Mouse (Mus musculus) heart, embryonic 15.5 days (tissue): ENCODE results near the gene Ppp3ca. TPM values are rescaled to one million over a fixed set of nuclear protein-coding genes. Genes with fewer than 3 reads are reported as not detected.

Source experiments
- ATAC-seq: fragments of 200-750 bp; cut with Nextera tagmentation; replicated peaks from 2 replicates; pipeline ENCODE4 v1.8.0; 2017; ENCODE audit warnings: low read depth, moderate TSS enrichment; ENCODE audit not compliant: insufficient number of reproducible peaks, insufficient read depth, low FRiP score
- H3K27ac ChIP-seq: fragments of 300-500 bp; sonication (generic); 2 replicates; pipeline ENCODE4 v1.5.1; 2015; ENCODE audit warnings: mild to moderate bottlenecking, inconsistent platforms
- H3K27me3 ChIP-seq: fragments of 300-500 bp; sonication (generic); 2 replicates; pipeline ENCODE4 v1.6.1; 2015; ENCODE audit warnings: inconsistent platforms
- H3K36me3 ChIP-seq: fragments of 300-500 bp; sonication (generic); 2 replicates; pipeline ENCODE4 v1.6.1; 2015; ENCODE audit warnings: mild to moderate bottlenecking, inconsistent platforms
- H3K4me1 ChIP-seq: fragments of 300-500 bp; sonication (generic); replicated peaks from 2 replicates; pipeline ENCODE4 v1.6.1; 2015; ENCODE audit warnings: inconsistent platforms
- H3K4me2 ChIP-seq: fragments of 300-500 bp; sonication (generic); 2 replicates; pipeline ENCODE4 v1.6.1; 2015; ENCODE audit warnings: inconsistent platforms, mild to moderate bottlenecking, moderate library complexity
- H3K4me3 ChIP-seq: fragments of 300-500 bp; sonication (generic); 2 replicates; pipeline ENCODE4 v1.5.1; 2015; ENCODE audit warnings: mild to moderate bottlenecking, inconsistent platforms
- H3K9ac ChIP-seq: fragments of 300-500 bp; sonication (generic); 2 replicates; pipeline ENCODE4 v1.6.1; 2015; ENCODE audit warnings: mild to moderate bottlenecking, inconsistent platforms
- H3K9me3 ChIP-seq: fragments of 300-500 bp; sonication (generic); replicated peaks from 2 replicates; pipeline ENCODE4 v1.6.1; 2016; ENCODE audit warnings: inconsistent platforms
- WGBS: fragments of 180-500 bp; shearing (Covaris S2); methylation state at CpG from one replicate; pipeline ENCODE4 v1.1.7; 2015; ENCODE audit warnings: mixed read lengths; 5-methylcytosine and 5-hydroxymethylcytosine counted together
- polyA plus RNA-seq: library from polyadenylated mRNA; unstranded; fragments of >200 nt; fragmentation: Nextera tagmentation; extraction: Ambion mirVana; gene quantifications from 2 replicates; pipeline ENCODE4 v1.2.1, GENCODE M21; 2015

The Ppp3ca gene
- polyA plus RNA-seq, 1 experiment from 2014 or later = 47.6 TPM

GRCm38 (mm10) chr3:136893596-136894402 lies 223.9 kb downstream of the Ppp3ca start:
- Histone ChIP-seq H3K4me2 (no peak overlapping the region), H3K27me3 (no peaks in the 10 kb centered on the region), H3K9me3 (no peaks in the 10 kb centered on the region), H3K4me1 (no peaks in the 10 kb centered on the region), H3K36me3 (peaks cover 13% of the 10 kb centered on the region; the same call in 1 of the 2 replicates), H3K4me3 (no peak overlapping the region), H3K27ac (no peak overlapping the region), H3K9ac (no peak overlapping the region)
- WGBS = 84% methylated on average over 18 of the region's 18 CpGs
- ATAC-seq = no peak

- Histone ChIP-seq H3K4me2 (no peak overlapping the region), H3K4me3 (no peak overlapping the region)
- no peak for ATAC-seq
These were observed 225.6 kb downstream of the Ppp3ca start for GRCm38 (mm10) chr3:136895498-136895897.

GRCm38 (mm10) chr3:136896276-136896675 lies 226.4 kb downstream of the Ppp3ca start:
- Histone ChIP-seq H3K9ac (no peak overlapping the region), H3K4me2 (no peak overlapping the region), H3K36me3 (peaks cover 13% of the 10 kb centered on the region; the same call in 1 of the 2 replicates), H3K27ac (no peak overlapping the region), H3K4me3 (no peak overlapping the region), H3K27me3 (no peaks in the 10 kb centered on the region), H3K4me1 (no peaks in the 10 kb centered on the region), H3K9me3 (no peaks in the 10 kb centered on the region)
- 86% methylated on average over 4 of the region's 4 CpGs for WGBS
- no peak for ATAC-seq

More at GRCm38 (mm10) chr3:136895498-136895897, 225.6 kb downstream of the Ppp3ca start:
- no peak overlapping the region for H3K9ac ChIP-seq
- H3K27me3 ChIP-seq = no peaks in the 10 kb centered on the region
- H3K36me3 ChIP-seq = peaks cover 13% of the 10 kb centered on the region; the same call in 1 of the 2 replicates
- H3K9me3 ChIP-seq = no peaks in the 10 kb centered on the region
- no peaks in the 10 kb centered on the region for H3K4me1 ChIP-seq
- no peak overlapping the region for H3K27ac ChIP-seq

- no peaks in the 10 kb centered on the region for H3K27me3 ChIP-seq
- 85% methylated on average over 2 of the region's 2 CpGs for WGBS
- no peaks in the 10 kb centered on the region for H3K9me3 ChIP-seq
- H3K4me2 ChIP-seq = no peak overlapping the region
- H3K9ac ChIP-seq = no peak overlapping the region
- H3K27ac ChIP-seq = no peak overlapping the region
- H3K36me3 ChIP-seq = peaks cover 7% of the 10 kb centered on the region; the same call in 1 of the 2 replicates
- no peaks in the 10 kb centered on the region for H3K4me1 ChIP-seq
- ATAC-seq = no peak
- H3K4me3 ChIP-seq = no peak overlapping the region
These were observed 229.8 kb downstream of the Ppp3ca start for GRCm38 (mm10) chr3:136899744-136900143.

GRCm38 (mm10) chr3:136900986-136901385 lies 231.1 kb downstream of the Ppp3ca start:
- ATAC-seq = no peak
- Histone ChIP-seq H3K9me3 (no peaks in the 10 kb centered on the region), H3K4me2 (no peak overlapping the region), H3K4me3 (no peak overlapping the region), H3K27me3 (no peaks in the 10 kb centered on the region), H3K9ac (no peak overlapping the region), H3K36me3 (no peaks in the 10 kb centered on the region), H3K27ac (no peak overlapping the region), H3K4me1 (no peaks in the 10 kb centered on the region)
- 84% methylated on average over 6 of the region's 6 CpGs for WGBS

- Histone ChIP-seq H3K27ac (no peak overlapping the region), H3K36me3 (no peaks in the 10 kb centered on the region), H3K4me3 (no peak overlapping the region), H3K4me2 (no peak overlapping the region), H3K9me3 (no peaks in the 10 kb centered on the region), H3K4me1 (no peaks in the 10 kb centered on the region), H3K9ac (no peak overlapping the region), H3K27me3 (no peaks in the 10 kb centered on the region)
- 94% methylated on average over 18 of the region's 18 CpGs for WGBS
- no peak for ATAC-seq
These were observed 232.9 kb downstream of the Ppp3ca start for GRCm38 (mm10) chr3:136902776-136903175.

GRCm38 (mm10) chr3:136905577-136905976 lies 235.7 kb downstream of the Ppp3ca start:
- Histone ChIP-seq H3K4me3 (no peak overlapping the region), H3K36me3 (no peaks in the 10 kb centered on the region), H3K4me1 (no peaks in the 10 kb centered on the region), H3K9ac (no peak overlapping the region), H3K4me2 (no peak overlapping the region), H3K9me3 (no peaks in the 10 kb centered on the region), H3K27me3 (no peaks in the 10 kb centered on the region), H3K27ac (no peak overlapping the region)
- WGBS = 68% methylated on average over 1 of the region's 1 CpGs
- no peak for ATAC-seq

DNA sequence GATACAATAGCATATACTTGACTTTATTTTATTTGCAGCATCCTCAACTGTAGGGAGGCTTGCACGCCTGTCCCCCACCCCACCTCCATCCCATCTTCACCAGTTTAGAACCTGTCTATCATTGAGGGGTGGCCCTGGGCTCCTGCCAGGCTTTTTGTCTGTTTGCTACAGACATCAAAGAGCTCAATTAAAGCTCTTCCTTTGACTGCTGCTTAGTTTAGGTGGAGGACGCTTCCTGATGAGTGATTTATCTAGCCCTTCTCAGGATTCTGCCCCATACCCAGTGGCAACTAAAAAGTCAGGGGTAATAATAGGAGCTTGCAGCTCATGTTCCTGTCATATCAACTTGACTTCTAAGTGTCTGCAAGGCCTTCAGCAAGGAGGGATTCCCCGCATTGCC lies 239.6 kb downstream of the Ppp3ca start:
- WGBS = 42% methylated on average over 3 of the region's 3 CpGs
- no peaks in the 10 kb centered on the region for H3K9me3 ChIP-seq
- no peaks in the 10 kb centered on the region for H3K4me1 ChIP-seq
- ATAC-seq = no peak
- H3K27me3 ChIP-seq = no peaks in the 10 kb centered on the region
- H3K4me2 ChIP-seq = no peak overlapping the region
- no peak overlapping the region for H3K4me3 ChIP-seq
- no peak overlapping the region for H3K27ac ChIP-seq
- H3K36me3 ChIP-seq = no peaks in the 10 kb centered on the region
- no peak overlapping the region for H3K9ac ChIP-seq

DNA sequence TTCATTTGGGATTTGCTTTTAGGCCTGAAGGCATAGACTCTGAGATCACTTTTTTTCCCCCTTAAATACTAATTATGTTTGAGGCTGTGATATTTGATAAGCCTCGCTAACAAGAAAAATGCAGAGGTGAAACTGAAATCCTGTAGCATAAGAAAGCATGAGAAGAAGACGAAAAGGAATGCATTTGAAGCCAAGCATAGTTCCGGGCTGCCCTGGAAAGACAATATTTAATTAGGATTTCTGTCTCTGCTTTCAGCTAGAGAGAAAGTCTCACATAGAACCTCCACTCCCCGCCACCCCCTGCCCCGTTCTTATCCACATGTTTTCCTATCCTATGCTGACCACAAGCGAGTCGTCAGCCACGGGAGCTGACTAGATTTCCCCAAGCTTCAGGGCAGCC lies 241.4 kb downstream of the Ppp3ca start:
- no peak for ATAC-seq
- Histone ChIP-seq H3K27ac (no peak overlapping the region), H3K27me3 (no peaks in the 10 kb centered on the region), H3K9me3 (no peaks in the 10 kb centered on the region), H3K4me3 (no peak overlapping the region), H3K4me2 (no peak overlapping the region), H3K9ac (no peak overlapping the region), H3K4me1 (no peaks in the 10 kb centered on the region), H3K36me3 (no peaks in the 10 kb centered on the region)
- WGBS = 76% methylated on average over 8 of the region's 8 CpGs

- no peaks in the 10 kb centered on the region for H3K27me3 ChIP-seq
- H3K4me2 ChIP-seq = no peak overlapping the region
- H3K9me3 ChIP-seq = no peaks in the 10 kb centered on the region
- H3K9ac ChIP-seq = no peak overlapping the region
- 84% methylated on average over 7 of the region's 7 CpGs for WGBS
- H3K36me3 ChIP-seq = peaks cover 9% of the 10 kb centered on the region; the same call in 1 of the 2 replicates
- ATAC-seq = no peak
- H3K4me1 ChIP-seq = no peaks in the 10 kb centered on the region
- no peak overlapping the region for H3K27ac ChIP-seq
- H3K4me3 ChIP-seq = no peak overlapping the region
These were observed 247.2 kb downstream of the Ppp3ca start for GRCm38 (mm10) chr3:136917080-136917479.

- no peaks in the 10 kb centered on the region for H3K9me3 ChIP-seq
- no peak overlapping the region for H3K4me3 ChIP-seq
- no peak overlapping the region for H3K9ac ChIP-seq
- peaks cover 16% of the 10 kb centered on the region; the same call in 1 of the 2 replicates for H3K36me3 ChIP-seq
- no peak overlapping the region for H3K4me2 ChIP-seq
- no peaks in the 10 kb centered on the region for H3K27me3 ChIP-seq
- H3K27ac ChIP-seq = no peak overlapping the region
- peaks cover 3% of the 10 kb centered on the region; the same call in 1 of the 2 replicates for H3K4me1 ChIP-seq
- ATAC-seq = 0 out of 2 replicates have a peak, but pooled peaks have one; percentile 31
These were observed 263.1 kb downstream of the Ppp3ca start for GRCm38 (mm10) chr3:136933071-136933470.
